Mouse (Mus musculus) hindbrain, postnatal 0 days (tissue): Measurements from ENCODE around the gene Tfap2a. TPM values are rescaled to one million over a fixed set of nuclear protein-coding genes. Genes with fewer than 3 reads are reported as not detected.
A peak's percentile ranks its signal among the peaks of the same experiment; 100 is the strongest.

Source experiments
- ATAC-seq: fragments of 200-750 bp; cut with Nextera tagmentation; 2 replicates; pipeline ENCODE4 v1.8.0; 2017; ENCODE audit warnings: mild to moderate bottlenecking, moderate TSS enrichment, moderate library complexity
- DNase-seq: peaks from one replicate; pipeline ENCODE4 v3.0.0-alpha.2; 2015; ENCODE audit warnings: low spot score
- H3K27ac ChIP-seq: fragments of 300-500 bp; sonication (generic); 2 replicates; pipeline ENCODE4 v1.5.1; 2014; ENCODE audit warnings: mild to moderate bottlenecking
- H3K27me3 ChIP-seq: fragments of 300-500 bp; sonication (generic); 2 replicates; pipeline ENCODE4 v1.6.1; 2014; ENCODE audit warnings: low read length, mixed read lengths; ENCODE audit not compliant: insufficient read depth
- H3K36me3 ChIP-seq: fragments of 300-500 bp; sonication (generic); 2 replicates; pipeline ENCODE4 v1.6.1; 2014; ENCODE audit warnings: low read length, mixed read lengths; ENCODE audit not compliant: insufficient read depth
- H3K4me1 ChIP-seq: fragments of 300-500 bp; sonication (generic); 2 replicates; pipeline ENCODE4 v1.6.1; 2014; ENCODE audit warnings: antibody characterized with exemption, low read length, mixed read lengths; ENCODE audit not compliant: insufficient read depth
- H3K4me2 ChIP-seq: fragments of 300-500 bp; sonication (generic); 2 replicates; pipeline ENCODE4 v1.6.1; 2014; ENCODE audit warnings: low read depth, mild to moderate bottlenecking, low read length, moderate library complexity, mixed read lengths
- H3K4me3 ChIP-seq: fragments of 300-500 bp; sonication (generic); 2 replicates; pipeline ENCODE4 v1.5.1; 2014; ENCODE audit warnings: low read length
- H3K9ac ChIP-seq: fragments of 300-500 bp; sonication (generic); replicated peaks from 2 replicates; pipeline ENCODE4 v1.6.1; 2014; ENCODE audit warnings: mild to moderate bottlenecking, low read length, moderate library complexity, mixed read lengths
- H3K9me3 ChIP-seq: fragments of 300-500 bp; sonication (generic); 2 replicates; pipeline ENCODE4 v1.6.1; 2016; ENCODE audit warnings: low read length, mixed read lengths
- CTCF ChIP-seq: IDR thresholded peaks from 2 replicates; pipeline ENCODE4 v1.5.1; 2016; ENCODE audit warnings: antibody characterized with exemption, control low read depth, low read depth
- WGBS: fragments of 180-500 bp; shearing (Covaris S2); extraction: QIAGEN DNeasy Blood & Tissue Kit; methylation state at CpG from one replicate; pipeline ENCODE4 v1.1.7; 2014; 5-methylcytosine and 5-hydroxymethylcytosine counted together
- polyA plus RNA-seq: library from polyadenylated mRNA; unstranded; fragments of >200 nt; fragmentation: Nextera tagmentation; extraction: Ambion mirVana; gene quantifications from 2 replicates; pipeline ENCODE4 v1.2.1, GENCODE M21; 2015
- total RNA-seq: library from RNA; depleted of rRNA; stranded (reverse); fragments of >200 nt; gene quantifications from 2 replicates; pipeline ENCODE4 v1.2.3, GENCODE M21; 2014

Tfap2a gene
- total and polyA plus RNA-seq, 2 experiments from 2014 or later: 2.1 to 7.2 TPM

GRCm38 (mm10) chr13:40713241-40713640 lies 24.9 kb downstream of the Tfap2a start:
- Histone ChIP-seq H3K36me3 (no peaks in the 10 kb centered on the region), H3K27me3 (peaks cover 81% of the 10 kb centered on the region), H3K27ac (no peak overlapping the region), H3K4me3 (no peak overlapping the region), H3K9ac (no peak overlapping the region), H3K4me1 (no peaks in the 10 kb centered on the region), H3K4me2 (no peak overlapping the region), H3K9me3 (no peaks in the 10 kb centered on the region)
- TF ChIP-seq CTCF: no peak
- no peak for ATAC-seq
- DNase-seq: no peak
- WGBS: 7% methylated on average over 4 of the region's 4 CpGs

GRCm38 (mm10) chr13:40712526-40712832 lies 25.7 kb downstream of the Tfap2a start:
- H3K4me2 ChIP-seq: no peak overlapping the region
- H3K27me3 ChIP-seq: peaks cover 81% of the 10 kb centered on the region
- ATAC-seq (no peak), DNase-seq (no peak)
- no peaks in the 10 kb centered on the region for H3K9me3 ChIP-seq
- H3K27ac ChIP-seq: no peak overlapping the region
- H3K9ac ChIP-seq: no peak overlapping the region
- no peaks in the 10 kb centered on the region for H3K4me1 ChIP-seq
- no peaks in the 10 kb centered on the region for H3K36me3 ChIP-seq
- 15% methylated on average over 4 of the region's 4 CpGs for WGBS
- no peak overlapping the region for H3K4me3 ChIP-seq
- TF ChIP-seq CTCF: no peak

DNA sequence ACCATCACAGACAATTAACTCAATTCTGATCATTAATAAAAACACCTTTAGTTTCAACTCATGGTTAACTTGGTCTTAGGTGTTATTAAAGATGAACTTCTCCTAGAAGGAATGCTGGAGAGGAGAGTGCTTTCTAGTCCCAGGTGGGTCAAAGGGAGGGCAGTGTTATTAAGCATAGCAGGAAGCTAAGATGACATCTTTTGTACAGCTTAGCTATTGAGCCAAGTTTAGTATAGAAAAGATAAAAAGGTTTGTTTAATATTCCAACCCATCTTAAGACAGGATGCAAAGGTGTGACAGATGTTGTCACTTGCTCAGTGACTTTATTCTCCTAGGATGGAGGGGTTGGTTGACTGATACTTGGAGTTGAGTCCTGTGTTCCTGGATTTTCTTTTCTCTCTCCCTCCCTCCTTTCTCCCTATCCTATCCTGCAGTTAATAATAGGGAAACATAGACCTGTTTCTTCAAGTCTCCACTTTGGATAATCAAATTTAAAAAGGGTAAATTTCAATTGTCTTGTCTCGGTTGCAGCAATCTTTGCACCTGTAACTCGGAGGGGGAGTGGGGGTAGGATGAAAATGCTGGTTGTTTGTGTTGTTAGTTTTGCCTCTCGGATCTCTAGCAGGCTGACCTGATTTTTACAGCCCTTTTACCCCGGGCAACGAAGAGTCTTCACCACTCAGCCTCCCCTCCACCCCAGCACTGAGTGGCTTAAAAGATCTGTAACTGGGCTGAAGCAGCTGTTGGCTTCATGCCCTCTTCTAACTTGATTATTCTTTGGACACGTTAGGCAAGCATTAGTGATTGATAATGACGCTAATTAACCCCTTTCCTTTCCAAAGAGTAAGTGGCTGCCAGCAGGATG lies 26.3 kb downstream of the Tfap2a start:
- H3K9me3 ChIP-seq: no peaks in the 10 kb centered on the region
- H3K9ac ChIP-seq: no peak overlapping the region
- 6% methylated on average over 7 of the region's 7 CpGs for WGBS
- ATAC-seq: no peak
- H3K4me1 ChIP-seq: no peaks in the 10 kb centered on the region
- TF ChIP-seq CTCF: no peak
- no peak overlapping the region for H3K4me3 ChIP-seq
- no peak overlapping the region for H3K4me2 ChIP-seq
- peaks cover 82% of the 10 kb centered on the region for H3K27me3 ChIP-seq
- H3K36me3 ChIP-seq: no peaks in the 10 kb centered on the region
- no peak for DNase-seq
- H3K27ac ChIP-seq: no peak overlapping the region

DNA sequence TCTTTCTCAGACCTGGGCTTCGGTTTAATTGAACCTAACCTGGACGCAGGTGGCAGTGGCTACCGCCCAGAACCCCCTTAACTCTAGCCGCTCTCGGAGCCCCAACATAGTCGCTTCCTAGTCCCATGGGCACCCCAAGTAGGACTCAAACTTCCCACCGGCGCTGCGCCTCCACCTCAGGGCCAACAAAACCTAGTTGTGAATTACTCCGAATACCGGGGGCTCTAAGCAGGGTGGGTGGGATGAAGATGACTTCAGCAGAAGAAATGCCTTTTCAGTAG lies 28.2 kb downstream of the Tfap2a start:
- 11% methylated on average over 11 of the region's 11 CpGs for WGBS

GRCm38 (mm10) chr13:40709321-40710061 lies 28.7 kb downstream of the Tfap2a start:
- WGBS: 7% methylated on average over 21 of the region's 21 CpGs
- Histone ChIP-seq H3K27me3 (peaks cover 92% of the 10 kb centered on the region), H3K4me2 (peak overlapping the region; percentile 33), H3K9me3 (no peaks in the 10 kb centered on the region), H3K9ac (no peak overlapping the region), H3K36me3 (no peaks in the 10 kb centered on the region), H3K4me1 (no peaks in the 10 kb centered on the region), H3K4me3 (no peak overlapping the region), H3K27ac (no peak overlapping the region)
- ATAC-seq: no peak
- DNase-seq: no peak
- TF ChIP-seq CTCF: no peak

More for the DNA sequence above, 28.2 kb downstream of the Tfap2a start:
- Histone ChIP-seq H3K4me2 (no peak overlapping the region), H3K4me3 (no peak overlapping the region), H3K9ac (no peak overlapping the region), H3K27me3 (peaks cover 92% of the 10 kb centered on the region), H3K4me1 (no peaks in the 10 kb centered on the region), H3K27ac (no peak overlapping the region), H3K36me3 (no peaks in the 10 kb centered on the region), H3K9me3 (no peaks in the 10 kb centered on the region)
- no peak for TF ChIP-seq CTCF
- ATAC-seq (no peak), DNase-seq (no peak)

DNA sequence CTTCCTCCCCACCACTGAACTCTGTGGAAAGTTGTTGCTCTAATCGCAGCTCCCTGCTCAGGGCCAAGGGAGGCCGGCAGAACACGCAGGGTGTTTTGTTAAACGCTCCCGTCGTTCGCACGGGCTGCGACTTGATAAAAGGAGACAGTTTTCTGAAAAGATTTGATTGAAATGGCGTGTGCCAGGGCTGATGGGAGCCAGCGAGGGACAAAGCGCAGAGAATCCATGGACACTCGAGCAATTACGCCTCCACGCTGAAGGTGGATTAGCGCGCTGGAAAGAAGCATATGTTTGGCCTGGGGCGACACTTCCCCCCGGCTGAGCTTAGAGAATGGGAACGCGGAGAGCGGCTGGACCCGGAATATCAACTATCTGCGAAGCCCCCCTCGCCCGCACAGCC lies 29.3 kb downstream of the Tfap2a start:
- under 1% methylated on average over 26 of the region's 26 CpGs for WGBS
- peak; percentile 54 for DNase-seq
- no peaks in the 10 kb centered on the region for H3K9me3 ChIP-seq
- no peak overlapping the region for H3K9ac ChIP-seq
- H3K27ac ChIP-seq: no peak overlapping the region
- H3K36me3 ChIP-seq: no peaks in the 10 kb centered on the region
- 0 out of 2 replicates have a peak, but pooled peaks have one; percentile 46 for ATAC-seq
- peak overlapping the region; percentile 33 for H3K4me2 ChIP-seq
- no peak overlapping the region for H3K4me3 ChIP-seq
- no peak for TF ChIP-seq CTCF
- H3K27me3 ChIP-seq: peaks cover 93% of the 10 kb centered on the region
- no peaks in the 10 kb centered on the region for H3K4me1 ChIP-seq

GRCm38 (mm10) chr13:40708271-40708670 lies 29.9 kb downstream of the Tfap2a start:
- DNase-seq (no peak), ATAC-seq (no peak)
- H3K4me3 ChIP-seq: no peak overlapping the region
- 15% methylated on average over 5 of the region's 5 CpGs for WGBS
- H3K9me3 ChIP-seq: no peaks in the 10 kb centered on the region
- no peak overlapping the region for H3K9ac ChIP-seq
- no peaks in the 10 kb centered on the region for H3K36me3 ChIP-seq
- H3K27ac ChIP-seq: no peak overlapping the region
- no peak overlapping the region for H3K4me2 ChIP-seq
- no peaks in the 10 kb centered on the region for H3K4me1 ChIP-seq
- peaks cover 93% of the 10 kb centered on the region for H3K27me3 ChIP-seq
- TF ChIP-seq CTCF: no peak
